Mouse (Mus musculus): Measurements from ENCODE around the gene AI481877. TPM values are rescaled to one million over a fixed set of nuclear protein-coding genes. Genes with fewer than 3 reads are reported as not detected.

Gene AI481877
- polyA plus RNA-seq, 1 experiment: 0.04 TPM

- DNase-seq (ENCODE audit: low read depth, low spot score): no peak
- 67% methylated on average over 5 of the region's 5 CpGs for WGBS
Measured at GRCm38 (mm10) chr4:59149043-59149442, 10.3 kb upstream of the AI481877 start.

GRCm38 (mm10) chr4:59128935-59129334 lies 9.8 kb downstream of the AI481877 start:
- 67% methylated on average over 4 of the region's 4 CpGs for WGBS
- no peak for DNase-seq (ENCODE audit: low read depth, low spot score)

GRCm38 (mm10) chr4:59125053-59125452 lies 13.7 kb downstream of the AI481877 start:
- DNase-seq (ENCODE audit: low read depth, low spot score): no peak
- WGBS: 73% methylated on average over 1 of the region's 1 CpGs

- DNase-seq (ENCODE audit: low read depth, low spot score): no peak
Measured at GRCm38 (mm10) chr4:59123557-59123956, 15.2 kb downstream of the AI481877 start.

GRCm38 (mm10) chr4:59117644-59118495 lies 20.9 kb downstream of the AI481877 start:
- 67% methylated on average over 24 of the region's 24 CpGs for WGBS
- peak; percentile 51 for DNase-seq (ENCODE audit: low read depth, low spot score)

- no peak for DNase-seq (ENCODE audit: low read depth, low spot score)
- 87% methylated on average over 4 of the region's 4 CpGs for WGBS
Measured at GRCm38 (mm10) chr4:59108721-59109120, 30.1 kb downstream of the AI481877 start.

GRCm38 (mm10) chr4:59107886-59108285 lies 30.9 kb downstream of the AI481877 start:
- 73% methylated on average over 2 of the region's 2 CpGs for WGBS
- no peak for DNase-seq (ENCODE audit: low read depth, low spot score)

- no peak for DNase-seq (ENCODE audit: low read depth, low spot score)
- 77% methylated on average over 5 of the region's 5 CpGs for WGBS
Measured at GRCm38 (mm10) chr4:59106661-59107060, 32.1 kb downstream of the AI481877 start.

GRCm38 (mm10) chr4:59104166-59104565 lies 34.6 kb downstream of the AI481877 start:
- WGBS: 96% methylated on average over 2 of the region's 2 CpGs
- DNase-seq (ENCODE audit: low read depth, low spot score): no peak

GRCm38 (mm10) chr4:59096393-59096792 lies 42.4 kb downstream of the AI481877 start:
- DNase-seq (ENCODE audit: low read depth, low spot score): peak; percentile 89

GRCm38 (mm10) chr4:59089391-59089790 lies 49.4 kb downstream of the AI481877 start:
- WGBS: 53% methylated on average over 1 of the region's 1 CpGs

GRCm38 (mm10) chr4:59083430-59083829 lies 55.4 kb downstream of the AI481877 start:
- 60% methylated on average over 2 of the region's 2 CpGs for whole genome bisulfite sequencing

More at GRCm38 (mm10) chr4:59089391-59089790, 49.4 kb downstream of the AI481877 start:
- no peak for DNase-seq (ENCODE audit: low read depth, low spot score)

GRCm38 (mm10) chr4:59069276-59069675 lies 69.5 kb downstream of the AI481877 start:
- no peak for DNase-seq (ENCODE audit: low read depth, low spot score)
- WGBS: 60% methylated on average over 3 of the region's 3 CpGs

More at GRCm38 (mm10) chr4:59083430-59083829, 55.4 kb downstream of the AI481877 start:
- no peak for DNase-seq (ENCODE audit: low read depth, low spot score)

- no peak for DNase-seq (ENCODE audit: low read depth, low spot score)
- WGBS: 81% methylated on average over 12 of the region's 12 CpGs
Measured at GRCm38 (mm10) chr4:59062526-59062925, 76.3 kb downstream of the AI481877 start.

- no peak for DNase-seq (ENCODE audit: low read depth, low spot score)
- WGBS: 85% methylated on average over 3 of the region's 3 CpGs
Measured at GRCm38 (mm10) chr4:59057929-59058328, 80.9 kb downstream of the AI481877 start.

- WGBS: 100% methylated on average over 1 of the region's 1 CpGs
- no peak for DNase-seq (ENCODE audit: low read depth, low spot score)
Measured at GRCm38 (mm10) chr4:59051081-59051480, 87.7 kb downstream of the AI481877 start.

- DNase-seq (ENCODE audit: low read depth, low spot score): no peak
- 56% methylated on average over 3 of the region's 3 CpGs for WGBS
Measured at GRCm38 (mm10) chr4:59047222-59047621, 91.6 kb downstream of the AI481877 start.

- 38% methylated on average over 6 of the region's 6 CpGs for WGBS
- DNase-seq (ENCODE audit: low read depth, low spot score): no peak
Measured at GRCm38 (mm10) chr4:59043891-59044290, 94.9 kb downstream of the AI481877 start.

- DNase-seq (ENCODE audit: low read depth, low spot score): no peak
- WGBS: 94% methylated on average over 5 of the region's 5 CpGs
Measured at GRCm38 (mm10) chr4:59043074-59043473, 95.7 kb downstream of the AI481877 start.

- 89% methylated on average over 11 of the region's 11 CpGs for WGBS
- DNase-seq (ENCODE audit: low read depth, low spot score): no peak
Measured at GRCm38 (mm10) chr4:59040397-59041287, 98.1 kb downstream of the AI481877 start.
